Mouse (Mus musculus) myocyte (in vitro differentiated cells): Measurements from ENCODE around the gene Itgal. TPM values are rescaled to one million over a fixed set of nuclear protein-coding genes. Genes with fewer than 3 reads are reported as not detected.

Experiments
- H3K27me3 ChIP-seq: one replicate; pipeline ENCODE4 v1.6.1; 2011; ENCODE audit not compliant: control insufficient read depth, insufficient read depth, insufficient read length
- H3K36me3 ChIP-seq: one replicate; pipeline ENCODE4 v1.6.1; 2011; ENCODE audit not compliant: control insufficient read depth, insufficient read depth
- H3K4me2 ChIP-seq: one replicate; pipeline ENCODE4 v1.6.1; 2011; ENCODE audit warnings: low read depth, control low read depth
- H3K4me3 ChIP-seq: one replicate; pipeline ENCODE4 v1.5.1; 2011; ENCODE audit warnings: mild to moderate bottlenecking, control low read depth, moderate library complexity
- H3K79me2 ChIP-seq: one replicate; pipeline ENCODE4 v1.6.1; 2011; ENCODE audit not compliant: control insufficient read depth, insufficient read depth
- H3ac ChIP-seq: one replicate; pipeline ENCODE4 v1.6.1; 2011; ENCODE audit not compliant: control insufficient read depth, insufficient read length
- CEBPB ChIP-seq: IDR thresholded peaks from 2 replicates; pipeline ENCODE4 v1.6.1; 2011; ENCODE audit warnings: mild to moderate bottlenecking, moderate library complexity; ENCODE audit not compliant: poor library complexity, insufficient read depth, severe bottlenecking
- E2F4 ChIP-seq: IDR thresholded peaks from one replicate; pipeline ENCODE4 v1.6.1; 2011; ENCODE audit warnings: mild to moderate bottlenecking, control low read depth, moderate library complexity; ENCODE audit not compliant: insufficient read depth
- MAX ChIP-seq: IDR thresholded peaks from one replicate; pipeline ENCODE4 v1.6.1; 2011; ENCODE audit warnings: low read depth, mild to moderate bottlenecking, control low read depth
- MYOD1 ChIP-seq, 3 experiments: IDR thresholded peaks; one replicate each; pipeline ENCODE4 v1.6.1; 2011; ENCODE audit warnings: control low read depth in 2 of 3, low read depth in 2 of 3, mild to moderate bottlenecking in 2 of 3, moderate library complexity in 1 of 3; ENCODE audit not compliant: insufficient read length in 2 of 3, control insufficient read depth in 1 of 3
- MYOG ChIP-seq, 3 experiments: IDR thresholded peaks; one replicate each; pipeline ENCODE4 v1.6.1; 2011; ENCODE audit warnings: control low read depth in 2 of 3, low read depth in 2 of 3, mild to moderate bottlenecking in 2 of 3; ENCODE audit not compliant: insufficient read length in 2 of 3, control insufficient read depth in 1 of 3, insufficient read depth in 1 of 3
- POLR2A ChIP-seq: IDR thresholded peaks from one replicate; pipeline ENCODE4 v1.6.1; 2011; ENCODE audit warnings: low read depth, mild to moderate bottlenecking, control low read depth, moderate library complexity; ENCODE audit not compliant: insufficient read length
- POLR2AphosphoS2 ChIP-seq: IDR thresholded peaks from one replicate; pipeline ENCODE4 v1.6.1; 2011; ENCODE audit warnings: low read depth, control low read depth; ENCODE audit not compliant: insufficient read length
- REST ChIP-seq: IDR thresholded peaks from one replicate; pipeline ENCODE4 v1.6.1; 2011; ENCODE audit warnings: mild to moderate bottlenecking, control low read depth, moderate library complexity; ENCODE audit not compliant: insufficient read depth, insufficient read length
- SRF ChIP-seq: IDR thresholded peaks from one replicate; pipeline ENCODE4 v1.6.1; 2011; ENCODE audit warnings: low read depth; ENCODE audit not compliant: control insufficient read depth, insufficient read length
- TCF12 ChIP-seq: IDR thresholded peaks from one replicate; pipeline ENCODE4 v1.6.1; 2011; ENCODE audit warnings: mild to moderate bottlenecking, control low read depth; ENCODE audit not compliant: poor library complexity, insufficient read depth, severe bottlenecking
- TCF3 ChIP-seq: IDR thresholded peaks from one replicate; pipeline ENCODE4 v1.6.1; 2011; ENCODE audit warnings: low read depth, control low read depth; ENCODE audit not compliant: insufficient read length
- USF1 ChIP-seq: IDR thresholded peaks from one replicate; pipeline ENCODE4 v1.6.1; 2011; ENCODE audit warnings: low read depth, mild to moderate bottlenecking, control low read depth, moderate library complexity
- polyA plus RNA-seq: library from polyadenylated mRNA; unstranded; fragments of >200 nt; fragmentation: generic; extraction: Trizol; gene quantifications from one replicate; pipeline ENCODE4 v1.2.1, GENCODE M21; 2012; ENCODE audit warnings: missing spikeins

The Itgal gene
- polyA plus RNA-seq, 1 experiment: 0.16 TPM

- TF ChIP-seq TCF12 (no peak), POLR2A (no peak), USF1 (no peak), MYOG (IDR thresholded peaks at IDR 0.05; ENCODE audit: control insufficient read depth in 1 of 3, insufficient read depth in 1 of 3, insufficient read length in 2 of 3, low read depth in 2 of 3) (no peak), E2F4 (no peak), SRF (no peak), POLR2AphosphoS2 (no peak), CEBPB (no peak), MAX (no peak), REST (no peak), TCF3 (no peak), MYOD1 (IDR thresholded peaks at IDR 0.05; ENCODE audit: control insufficient read depth in 1 of 3, insufficient read length in 2 of 3, low read depth in 2 of 3) (no peak)
- Histone ChIP-seq H3K36me3 (no peaks in the 10 kb centered on the region), H3ac (no peak overlapping the region), H3K79me2 (no peaks in the 10 kb centered on the region), H3K4me3 (no peak overlapping the region), H3K4me2 (no peak overlapping the region), H3K27me3 (peaks cover 20% of the 10 kb centered on the region)
Measured at GRCm38 (mm10) chr7:127285154-127285553, 10.9 kb upstream of the Itgal start.

- no peaks in the 10 kb centered on the region for H3K36me3 ChIP-seq
- no peak overlapping the region for H3K4me3 ChIP-seq
- H3K79me2 ChIP-seq: no peaks in the 10 kb centered on the region
- H3K27me3 ChIP-seq: peaks cover 38% of the 10 kb centered on the region
- no peak overlapping the region for H3K4me2 ChIP-seq
- H3ac ChIP-seq: no peak overlapping the region
- no peak for TF ChIP-seq SRF
- no peak for TF ChIP-seq MAX
- TF ChIP-seq POLR2A: no peak
- no peak for TF ChIP-seq POLR2AphosphoS2
- TF ChIP-seq TCF3: no peak
- no peak for TF ChIP-seq CEBPB
- TF ChIP-seq MYOD1 (IDR thresholded peaks at IDR 0.05; ENCODE audit: control insufficient read depth in 1 of 3, insufficient read length in 2 of 3, low read depth in 2 of 3): no peak
- TF ChIP-seq MYOG (IDR thresholded peaks at IDR 0.05; ENCODE audit: control insufficient read depth in 1 of 3, insufficient read depth in 1 of 3, insufficient read length in 2 of 3, low read depth in 2 of 3): no peak
- TF ChIP-seq REST: no peak
- TF ChIP-seq E2F4: no peak
- no peak for TF ChIP-seq USF1
- TF ChIP-seq TCF12: no peak
Measured at GRCm38 (mm10) chr7:127287940-127288339, 8.1 kb upstream of the Itgal start.

DNA sequence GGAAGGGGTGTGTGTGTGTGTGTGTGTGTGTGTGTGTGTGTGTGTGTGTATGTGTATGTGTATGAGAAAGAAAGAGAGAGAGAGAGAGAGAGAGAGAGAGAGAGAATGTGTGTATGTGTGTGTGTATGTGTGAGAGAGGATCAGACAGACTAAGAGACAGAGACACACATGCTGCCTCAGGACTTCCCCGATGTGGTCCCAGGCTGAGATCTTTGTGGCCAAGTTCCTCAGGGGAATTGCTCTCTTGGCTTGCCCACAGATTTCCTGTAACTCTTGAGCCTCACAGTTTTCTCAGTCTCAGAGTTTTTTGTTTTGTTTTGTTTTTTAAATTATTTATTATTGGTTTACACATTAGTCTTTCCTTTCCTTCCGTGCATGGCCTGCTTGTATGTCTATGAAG is 6.8 kb upstream of the Itgal start:
- H3K4me3 ChIP-seq: no peak overlapping the region
- H3ac ChIP-seq: no peak overlapping the region
- TF ChIP-seq POLR2AphosphoS2 (no peak), USF1 (no peak), MYOG (IDR thresholded peaks at IDR 0.05; ENCODE audit: control insufficient read depth in 1 of 3, insufficient read depth in 1 of 3, insufficient read length in 2 of 3, low read depth in 2 of 3) (no peak), POLR2A (no peak), TCF3 (no peak), SRF (no peak), TCF12 (no peak), CEBPB (no peak), E2F4 (no peak), MAX (no peak), REST (no peak)
- no peak overlapping the region for H3K4me2 ChIP-seq
- H3K36me3 ChIP-seq: no peaks in the 10 kb centered on the region
- peaks cover 37% of the 10 kb centered on the region for H3K27me3 ChIP-seq
- no peaks in the 10 kb centered on the region for H3K79me2 ChIP-seq

GRCm38 (mm10) chr7:127290142-127290541 is 5.9 kb upstream of the Itgal start:
- Histone ChIP-seq H3K4me3 (no peak overlapping the region), H3K36me3 (no peaks in the 10 kb centered on the region), H3K79me2 (no peaks in the 10 kb centered on the region), H3K27me3 (peaks cover 36% of the 10 kb centered on the region), H3ac (no peak overlapping the region), H3K4me2 (no peak overlapping the region)
- TF ChIP-seq REST (no peak), MYOD1 (IDR thresholded peaks at IDR 0.05; ENCODE audit: control insufficient read depth in 1 of 3, insufficient read length in 2 of 3, low read depth in 2 of 3) (no peak), MYOG (IDR thresholded peaks at IDR 0.05; ENCODE audit: control insufficient read depth in 1 of 3, insufficient read depth in 1 of 3, insufficient read length in 2 of 3, low read depth in 2 of 3) (no peak), USF1 (no peak), TCF3 (no peak), TCF12 (no peak), E2F4 (no peak), SRF (no peak), MAX (no peak)
